In the genomic region with DNA sequence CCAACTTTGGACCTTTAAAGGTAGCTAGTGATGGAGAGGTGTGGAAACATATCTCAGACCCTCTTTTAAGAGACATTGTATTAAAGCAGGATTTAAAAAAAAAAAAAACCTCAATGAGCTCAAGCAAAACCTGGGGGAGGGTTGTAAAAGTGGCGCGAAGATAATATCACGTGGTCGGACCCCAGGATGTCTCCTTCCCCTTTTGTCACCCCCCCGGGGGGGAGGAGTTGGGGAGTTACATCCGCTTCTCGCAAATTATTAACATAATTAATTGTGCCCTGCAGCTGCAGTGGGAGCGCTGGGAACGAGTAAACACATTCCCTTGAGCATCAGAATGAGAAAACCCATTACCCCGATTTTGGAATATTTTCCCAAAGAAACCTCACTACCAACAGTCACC, we compare ENCODE assay signal across 11 mouse cellular contexts. TPM values are rescaled to one million over a fixed set of nuclear protein-coding genes. Genes with fewer than 3 reads are reported as not detected.
DNase-seq lines count a peak whose midpoint lies in the region; ATAC-seq and TF ChIP-seq lines count a peak whose summit lies in the region.
"Had no signal": no experiment of that assay in that cellular context is flagged by ENCODE, and none has a peak within 500 bp of the region (broad histone marks: within the 10 kb centered on the region; RNA-seq: fewer than 3 reads in every experiment).

No protein-coding gene starts in this region.

- no peak for TF ChIP-seq CTCF in gastrocnemius, adult 2 months (IDR thresholded peaks at IDR 0.05)

- peaks cover 0 to 2% of the 10 kb centered on the region in 2 experiments; a peak in 1 of 4 replicates for H3K4me1 ChIP-seq in heart, embryonic 14.5 days (ENCODE audit: control insufficient read depth in 2 of 2, insufficient read depth in 2 of 2, low read length in 2 of 2)

- ATAC-seq in heart, embryonic 14.5 days (ENCODE audit: insufficient number of reproducible peaks, insufficient read depth, low FRiP score, low read depth): no peak
- ATAC-seq: midbrain, embryonic 15.5 days had no signal

- H3K9me3 ChIP-seq in heart, embryonic 14.5 days (ENCODE audit: control insufficient read depth, low read length): no peaks in the 10 kb centered on the region
- H3K9me3 ChIP-seq: midbrain, embryonic 15.5 days had no signal

- 17% methylated on average over 10 of the region's 10 CpGs for WGBS in heart, embryonic 14.5 days

- no peaks in the 10 kb centered on the region for H3K36me3 ChIP-seq in heart, embryonic 14.5 days (ENCODE audit: control insufficient read depth, insufficient read depth, low read length)
- H3K36me3 ChIP-seq: midbrain, embryonic 15.5 days had no signal

- no peak overlapping the region for H3K27ac ChIP-seq in heart, embryonic 14.5 days (replicated peaks in 1 of 2; ENCODE audit: control insufficient read depth in 1 of 2, insufficient read depth in 1 of 2, low read depth in 2 of 2, low read length in 2 of 2)
- H3K27ac ChIP-seq in gastrocnemius, adult 2 months: no peak overlapping the region
- H3K27ac ChIP-seq: midbrain, embryonic 15.5 days had no signal

- intact Hi-C loops in gastrocnemius, adult 2 months (cut with DNase I): no loop called here

- H3K27me3 ChIP-seq in heart, embryonic 14.5 days (ENCODE audit: control insufficient read depth, insufficient read depth, low read length): peaks cover 27% of the 10 kb centered on the region
- H3K27me3 ChIP-seq: midbrain, embryonic 15.5 days had no signal

- H3K4me2 ChIP-seq in heart, embryonic 14.5 days (ENCODE audit: low read length): peak overlapping the region; percentile 8; the same call in 1 of the 2 replicates

- H3K9ac ChIP-seq in heart, embryonic 14.5 days (ENCODE audit: low read length): no peak overlapping the region
- H3K9ac ChIP-seq: midbrain, embryonic 15.5 days had no signal

- no peak overlapping the region for H3K4me3 ChIP-seq in heart, embryonic 14.5 days (ENCODE audit: control insufficient read depth in 1 of 2, insufficient read depth in 1 of 2, low read depth in 1 of 2, low read length in 2 of 2)
- no peak overlapping the region for H3K4me3 ChIP-seq in gastrocnemius, adult 2 months
- H3K4me3 ChIP-seq: midbrain, embryonic 15.5 days had no signal

- DNase-seq in heart, postnatal 4 days: no peak
- DNase-seq in retina, postnatal 1 day: peak; percentile 45
- no peak for DNase-seq in retina, embryonic 14.5 days (ENCODE audit: low spot score)
- peak; percentile 22 for DNase-seq in kidney, postnatal 10 days
- DNase-seq in thymus, postnatal 4 days: peak; percentile 54
- DNase-seq in right cerebral cortex, postnatal 36 days (ENCODE audit: low spot score in 2 of 2): no peak
- DNase-seq in gastrocnemius, adult 2 months: no peak
- DNase-seq: heart, adult 11 months had no signal

RNA-seq across cellular contexts. Expression of gene Ccdc160, which starts 45.1 kb away (rescaled TPM):
- polyA plus RNA-seq in heart, embryonic 14.5 days (2014; fragmentation: Nextera tagmentation; extraction: Ambion mirVana): 0.26 and 1.1 TPM in 2 replicates
- total RNA-seq in heart, postnatal 4 days (2021): under 1 TPM; 0.16 to 0.64 TPM
- total RNA-seq in gastrocnemius, adult 2 months (2021): under 1 TPM; 0.14 to 0.26 TPM
- polyA plus RNA-seq: liver, adult 2 months had no signal

Comparison
In these comparisons a context has a peak if more than half of its experiments do, and no peak if none do; other contexts are left out.
1. DNase-seq: peak in retina, postnatal 1 day (single experiment), kidney, postnatal 10 days (single experiment) and thymus, postnatal 4 days (single experiment); none in heart, postnatal 4 days (single experiment), retina, embryonic 14.5 days (single experiment), right cerebral cortex, postnatal 36 days (0 of 2) and gastrocnemius, adult 2 months (single experiment).